Mouse (Mus musculus): ENCODE data around the gene Snd1.

- no peak for TF ChIP-seq MYOD1 (IDR thresholded peaks at IDR 0.05; ENCODE audit: control insufficient read depth in 1 of 3, insufficient read length in 2 of 3, low read depth in 2 of 3)
- TF ChIP-seq POLR2A (IDR thresholded peaks at IDR 0.05; ENCODE audit: insufficient read length, low read depth), result no peak
- no peak for TF ChIP-seq E2F4 (IDR thresholded peaks at IDR 0.05; ENCODE audit: insufficient read depth)
- no peak for TF ChIP-seq CEBPB (IDR thresholded peaks at IDR 0.05; ENCODE audit: insufficient read depth, poor library complexity, severe bottlenecking)
- TF ChIP-seq USF1 (IDR thresholded peaks at IDR 0.05; ENCODE audit: low read depth), result no peak
- TF ChIP-seq TCF12 (IDR thresholded peaks at IDR 0.05; ENCODE audit: insufficient read depth, poor library complexity, severe bottlenecking), result no peak
- TF ChIP-seq MAX (IDR thresholded peaks at IDR 0.05; ENCODE audit: low read depth), result no peak
- TF ChIP-seq POLR2AphosphoS2 (IDR thresholded peaks at IDR 0.05; ENCODE audit: insufficient read length, low read depth), result no peak
These were observed 505.3 kb downstream of the Snd1 start for GRCm38 (mm10) chr6:28980219-28980618.

Data from myocyte (in vitro differentiated cells).